Mouse (Mus musculus): ENCODE data around the gene Gm10338. TPM values are rescaled to one million over a fixed set of nuclear protein-coding genes. Genes with fewer than 3 reads are reported as not detected.
"Not testable (repeated sequence)": the region's sequence is repeated elsewhere in the genome, so short reads cannot be mapped to it uniquely, and the experiment has no call there.

Gene Gm10338
- not detected in 2 replicates for polyA plus RNA-seq (2012; ENCODE audit: insufficient read depth, insufficient read length, missing spikeins)

DNA sequence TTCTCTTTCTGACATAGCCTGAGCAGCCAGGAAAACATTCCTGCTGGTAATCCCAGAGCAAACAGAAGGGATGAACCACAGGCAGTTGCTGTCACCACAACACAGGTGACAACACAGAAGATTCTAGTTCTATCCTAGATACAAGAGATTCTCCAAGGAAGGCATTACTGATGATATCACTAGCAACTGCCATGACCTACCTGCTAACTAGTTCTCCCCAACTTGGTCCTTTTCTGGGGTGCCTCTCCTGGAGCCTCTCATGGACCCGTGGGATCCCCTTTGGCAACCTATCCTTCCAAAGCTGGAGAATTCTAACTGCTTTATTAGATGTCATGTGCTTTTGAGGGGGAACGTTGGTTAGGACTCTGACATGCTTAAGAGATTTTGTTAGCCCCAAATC is at the start of gene Gm10338:
Gm10338 (minus strand) TSS at position 101 of the 400 bp plus-strand sequence.
- H3K27ac ChIP-seq (replicated peaks; ENCODE audit: low read depth, low read length); H3K4me1 ChIP-seq (ENCODE audit: control insufficient read depth, insufficient read depth, insufficient read length, low read length); H3K4me3 ChIP-seq (ENCODE audit: insufficient read depth, low read depth, low read length): not testable (repeated sequence)

DNA sequence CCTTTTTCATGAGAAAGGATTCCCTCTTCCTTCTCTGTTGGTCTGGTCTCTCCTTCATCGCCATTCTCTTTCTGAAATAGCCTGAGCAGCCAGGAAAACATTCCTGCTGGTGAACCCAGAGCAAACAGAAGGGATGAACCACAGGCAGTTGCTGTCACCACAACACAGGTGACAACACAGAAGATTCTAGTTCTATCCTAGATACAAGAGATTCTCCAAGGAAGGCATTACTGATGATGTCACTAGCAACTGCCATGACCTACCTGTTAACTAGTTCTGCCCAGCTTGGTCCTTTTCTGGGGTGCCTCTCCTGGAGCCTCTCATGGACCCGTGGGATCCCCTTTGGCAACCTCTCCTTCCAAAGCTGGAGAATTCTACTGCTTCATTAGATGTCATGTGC is 48.5 kb upstream of the Gm10338 start, which contains the start of gene Gm10128:
Gm10128 (minus strand) TSS at position 101 of the 400 bp plus-strand sequence.
- not testable (repeated sequence) for H3K4me3 ChIP-seq (ENCODE audit: insufficient read depth, low read depth, low read length); H3K4me1 ChIP-seq (ENCODE audit: control insufficient read depth, insufficient read depth, insufficient read length, low read length); H3K27ac ChIP-seq (replicated peaks; ENCODE audit: low read depth, low read length)

DNA sequence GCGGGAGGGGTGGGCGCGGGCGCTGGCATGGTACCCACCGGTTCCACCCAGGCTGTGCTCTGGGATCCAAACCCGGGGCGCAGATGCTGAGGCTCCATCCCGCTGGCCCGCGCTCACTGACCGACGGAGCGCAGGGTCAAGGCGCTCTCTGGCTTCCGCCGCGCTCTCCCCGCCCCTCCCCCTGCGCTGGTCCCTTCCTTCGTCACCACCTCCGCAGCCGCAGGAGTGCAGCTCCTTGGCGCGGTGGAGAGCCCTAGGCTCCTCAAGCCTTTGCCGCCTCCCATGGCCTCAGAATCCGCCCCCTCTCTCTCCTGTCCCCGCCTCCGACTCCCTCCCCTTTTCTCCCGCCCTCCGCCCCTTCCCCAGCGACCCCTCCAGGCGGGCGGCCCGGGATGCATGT is 27.0 kb downstream of the Gm10338 start, which contains the start of gene Gm3558:
Gm3558 (minus strand) TSS at position 185 of the 400 bp plus-strand sequence.
- H3K4me3 ChIP-seq (ENCODE audit: insufficient read depth, low read depth, low read length): peak within 1 kb of the TSS; percentile 60
- peak within 1 kb of the TSS; percentile 68 for H3K27ac ChIP-seq (replicated peaks; ENCODE audit: low read depth, low read length)
- H3K4me1 ChIP-seq (ENCODE audit: control insufficient read depth, insufficient read depth, insufficient read length, low read length): not testable (repeated sequence)

DNA sequence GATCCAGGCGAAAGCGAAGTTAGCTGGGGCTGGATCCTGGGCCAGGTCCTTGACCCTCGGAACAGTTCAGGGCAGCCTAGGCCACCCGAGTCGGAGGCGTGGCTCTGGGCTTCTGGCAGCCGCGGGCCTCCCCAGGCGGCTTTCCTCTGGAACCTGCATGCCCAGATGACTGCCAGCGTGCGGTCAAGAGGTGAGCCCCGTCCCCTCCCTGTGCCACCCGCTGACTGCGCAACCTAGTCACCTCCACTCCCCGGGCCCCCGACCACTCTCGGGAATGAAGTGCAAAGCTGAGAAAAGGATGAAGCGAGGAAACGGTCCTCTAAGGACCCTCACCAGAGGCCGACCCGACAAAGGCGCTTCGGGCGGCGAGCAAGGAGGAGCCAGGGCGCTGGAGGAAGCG is 27.5 kb downstream of the Gm10338 start:
- H3K4me1 ChIP-seq (ENCODE audit: control insufficient read depth, insufficient read depth, insufficient read length, low read length): not testable (repeated sequence)
- Histone ChIP-seq H3K4me3 (ENCODE audit: insufficient read depth, low read depth, low read length) (peak overlapping the region; percentile 60), H3K27ac (replicated peaks; ENCODE audit: low read depth, low read length) (peak overlapping the region; percentile 68)

DNA sequence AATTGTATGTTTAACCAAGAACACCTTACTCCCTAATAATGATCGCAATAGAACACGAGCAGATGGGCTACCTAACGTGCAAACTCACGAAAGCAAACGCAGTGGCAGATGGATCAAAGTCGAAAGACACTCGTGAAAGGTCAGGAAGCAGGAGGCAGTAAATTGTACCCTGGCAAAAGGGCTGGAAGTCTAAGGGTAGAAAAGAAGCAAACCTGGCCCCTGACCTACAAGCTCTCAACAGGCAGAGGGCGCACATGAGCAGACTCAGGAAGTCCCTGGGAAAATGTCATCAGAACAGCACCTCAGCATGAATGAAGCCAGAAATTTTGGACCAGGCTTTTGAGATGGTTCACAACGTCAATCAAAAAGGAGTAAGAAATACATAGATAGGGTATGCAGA is 28.1 kb downstream of the Gm10338 start:
- H3K4me3 ChIP-seq (ENCODE audit: insufficient read depth, low read depth, low read length); H3K27ac ChIP-seq (replicated peaks; ENCODE audit: low read depth, low read length); H3K4me1 ChIP-seq (ENCODE audit: control insufficient read depth, insufficient read depth, insufficient read length, low read length): not testable (repeated sequence)

Other genes starting within 250 kb of the Gm10338 start
- gene Gm8374, start 230.5 kb downstream of the Gm10338 start, polyA plus RNA-seq (2012; ENCODE audit: insufficient read depth, insufficient read length, missing spikeins): not detected in 2 replicates
- not detected in 2 replicates for gene Gm3755, start 144.7 kb downstream of the Gm10338 start, polyA plus RNA-seq (2012; ENCODE audit: insufficient read depth, insufficient read length, missing spikeins)
- gene Gm3752, start 111.8 kb downstream of the Gm10338 start, polyA plus RNA-seq (2012; ENCODE audit: insufficient read depth, insufficient read length, missing spikeins): not detected in 2 replicates
- not detected in 2 replicates for gene Gm3558, start 27.0 kb downstream of the Gm10338 start, polyA plus RNA-seq (2012; ENCODE audit: insufficient read depth, insufficient read length, missing spikeins)
- not detected in 2 replicates for gene Gm10128, start 48.4 kb upstream of the Gm10338 start, polyA plus RNA-seq (2012; ENCODE audit: insufficient read depth, insufficient read length, missing spikeins)
- gene Gm26661, start 196.0 kb upstream of the Gm10338 start, polyA plus RNA-seq (2012; ENCODE audit: insufficient read depth, insufficient read length, missing spikeins): not detected in 2 replicates
- 7.8 and 14.1 TPM in 2 replicates for gene Flnb, start 222.4 kb upstream of the Gm10338 start, polyA plus RNA-seq (2012; ENCODE audit: insufficient read depth, insufficient read length, missing spikeins)

Data from brown adipose tissue, adult 24 weeks (tissue).